Mouse (Mus musculus) fibroblast of lung, adult 2 months (primary cell): ENCODE results near the gene Dpm1.

Experiments used
- DNase-seq: peaks from one replicate; pipeline ENCODE4 v3.0.0-alpha.2; 2011; ENCODE audit warnings: low read depth

Gene Dpm1

DNA sequence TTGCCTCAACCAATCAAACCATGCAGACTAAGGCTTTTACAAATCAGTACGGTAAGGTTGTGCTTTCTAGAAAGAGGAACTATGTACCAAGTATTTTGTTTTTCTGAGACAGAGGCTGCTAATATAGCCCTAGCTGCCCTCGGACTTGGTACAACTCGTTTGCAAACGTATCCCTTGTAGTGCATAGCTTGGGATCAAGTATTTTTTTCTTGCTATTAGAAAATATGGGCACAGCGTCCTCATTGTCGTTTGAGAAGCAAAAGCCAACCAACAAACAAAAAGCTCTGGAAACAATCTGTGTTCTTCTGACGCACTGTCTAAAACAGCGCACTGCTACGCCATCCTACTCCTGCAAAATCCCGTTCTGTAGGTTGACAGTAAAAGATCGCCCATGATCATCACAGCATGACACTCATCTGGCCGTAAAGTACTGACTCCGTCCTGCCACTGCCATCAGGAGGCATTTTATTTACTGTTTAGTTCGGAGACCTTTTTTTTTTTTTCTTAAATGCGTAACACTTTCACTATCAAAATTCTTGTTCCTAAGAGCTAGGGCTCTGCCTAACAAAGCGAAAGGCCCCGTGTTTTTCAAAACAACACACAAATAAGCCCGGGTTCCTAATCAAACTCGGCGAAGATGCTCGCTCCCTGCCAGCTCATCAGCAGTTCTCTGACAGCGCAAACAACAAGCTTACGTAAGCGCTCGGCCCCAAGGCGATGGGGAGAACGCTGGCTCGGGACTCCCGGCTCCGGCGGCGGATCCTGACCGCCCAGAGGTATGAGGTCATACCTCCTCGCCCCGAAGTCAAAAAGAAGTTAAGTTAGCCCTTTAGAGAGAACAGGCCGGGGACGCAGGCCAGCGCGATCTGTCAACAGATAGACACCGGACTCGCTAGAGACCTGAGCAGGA is 1.0 kb downstream of the Dpm1 start:
- DNase-seq, result no peak

DNA sequence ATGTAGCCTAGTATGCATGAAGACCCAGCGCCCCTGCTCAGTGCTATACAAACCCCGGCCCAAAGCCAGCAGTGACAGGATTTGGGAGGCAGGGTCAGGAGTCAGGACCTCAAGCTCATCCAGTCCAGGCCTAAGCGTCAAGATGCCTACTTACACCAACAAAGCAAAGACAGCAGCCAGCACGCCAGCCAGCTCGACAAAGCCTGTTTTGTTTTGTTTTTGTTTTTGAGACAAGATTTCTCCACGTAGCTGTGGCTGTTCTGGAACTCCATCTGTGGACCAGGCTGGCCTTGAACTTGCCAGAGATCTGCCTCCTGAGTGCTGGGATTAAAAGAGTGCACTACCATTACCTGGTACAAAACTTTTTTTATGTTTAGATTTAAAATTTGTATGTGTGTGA is 7.1 kb downstream of the Dpm1 start:
- DNase-seq, result no peak

DNA sequence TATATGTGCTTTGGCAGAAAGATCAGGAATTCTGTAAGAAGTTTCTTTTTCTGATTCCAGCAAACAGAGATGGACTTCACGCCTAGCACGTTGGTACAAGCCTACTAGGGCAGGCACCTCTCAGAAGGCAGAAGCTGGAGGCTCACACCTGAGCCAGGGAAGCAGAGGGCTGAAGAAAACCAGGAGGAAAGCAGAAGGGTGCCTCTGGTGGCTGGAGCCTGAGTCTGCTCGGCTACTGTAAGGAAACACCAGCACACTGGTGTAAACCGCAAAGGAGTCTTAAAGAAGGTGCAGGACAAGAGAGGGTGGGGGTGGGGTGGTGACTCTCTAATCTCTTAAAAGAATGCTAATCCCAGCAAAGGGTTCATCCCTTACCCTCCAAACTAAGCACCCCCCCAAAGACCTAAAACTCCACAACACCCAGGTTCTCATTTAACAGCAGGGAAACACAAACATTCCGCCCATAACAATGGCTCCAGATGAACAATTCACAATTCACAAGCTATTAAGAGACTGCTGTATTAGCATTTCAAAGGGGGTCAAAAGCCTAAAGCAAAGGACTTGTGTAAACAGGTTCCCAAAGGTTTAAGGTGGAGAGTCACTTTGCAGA is 16.5 kb downstream of the Dpm1 start:
- DNase-seq, result no peak

DNA sequence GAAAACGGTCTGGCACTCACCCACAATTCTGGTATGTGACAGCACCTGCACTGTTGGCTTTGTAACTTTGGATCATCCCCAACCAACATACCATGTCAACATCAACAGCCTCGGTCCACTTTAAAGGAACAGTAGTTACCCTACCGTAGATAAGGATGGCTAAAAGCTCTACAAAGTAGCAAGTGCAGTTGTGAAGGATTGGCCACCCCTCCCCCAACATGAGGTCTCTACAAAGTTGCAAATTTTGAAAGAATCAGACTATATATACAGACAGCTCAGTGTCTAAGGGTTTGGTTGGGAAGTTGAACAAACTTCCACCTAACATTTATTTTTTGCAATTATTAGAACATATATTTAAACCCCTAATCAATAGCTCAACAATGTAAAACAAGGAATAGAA is 22.5 kb downstream of the Dpm1 start:
- DNase-seq, result no peak

DNA sequence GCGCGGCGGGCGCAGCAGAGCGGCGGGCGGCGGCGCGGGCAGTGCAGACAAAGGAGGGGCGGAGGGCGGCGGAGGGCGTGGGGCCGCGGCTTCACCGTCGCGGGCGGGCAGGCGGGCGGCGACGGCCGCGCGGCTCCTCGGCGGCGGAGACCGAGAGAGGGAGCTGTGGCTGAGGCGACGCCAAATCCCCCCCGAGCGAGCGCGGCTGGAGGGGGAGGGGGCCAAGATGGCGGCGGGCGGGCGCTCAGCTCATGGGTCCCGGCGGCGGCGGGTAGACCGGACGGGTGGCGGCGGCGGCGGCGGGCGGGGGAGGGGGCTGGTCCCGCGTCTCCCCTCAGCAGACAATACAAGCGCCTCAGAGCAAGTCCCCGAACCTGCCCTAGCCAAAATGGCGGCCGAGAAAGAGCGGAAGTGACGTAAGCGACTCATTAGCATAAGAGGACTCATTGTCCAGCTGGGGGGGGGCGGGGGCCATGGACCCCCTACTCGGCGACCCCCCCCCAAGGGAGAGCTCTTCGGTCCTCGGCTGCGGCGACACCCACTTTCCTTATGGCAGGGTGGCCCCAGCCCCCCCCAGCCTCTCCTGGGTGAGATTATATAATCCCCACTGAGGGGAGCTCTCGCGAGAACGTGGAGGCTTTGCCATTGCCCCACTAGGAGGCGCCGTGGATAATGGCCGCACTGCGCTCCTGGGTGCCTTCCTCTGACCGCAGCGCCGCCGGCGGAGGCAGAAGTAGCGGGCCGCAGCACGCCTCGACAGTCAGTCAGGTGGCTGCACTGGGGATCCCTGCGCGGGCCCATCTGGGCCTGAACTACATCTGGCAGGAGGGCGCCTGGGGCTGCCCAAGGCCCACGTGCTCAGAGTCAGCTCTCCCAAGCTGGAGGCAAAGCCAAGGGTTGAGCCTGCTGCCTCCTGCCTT is 23.4 kb downstream of the Dpm1 start, which contains the start of gene Adnp:
Adnp (minus strand) TSS at position 388 of the 920 bp plus-strand sequence.
- DNase-seq, result peak; percentile 90

DNA sequence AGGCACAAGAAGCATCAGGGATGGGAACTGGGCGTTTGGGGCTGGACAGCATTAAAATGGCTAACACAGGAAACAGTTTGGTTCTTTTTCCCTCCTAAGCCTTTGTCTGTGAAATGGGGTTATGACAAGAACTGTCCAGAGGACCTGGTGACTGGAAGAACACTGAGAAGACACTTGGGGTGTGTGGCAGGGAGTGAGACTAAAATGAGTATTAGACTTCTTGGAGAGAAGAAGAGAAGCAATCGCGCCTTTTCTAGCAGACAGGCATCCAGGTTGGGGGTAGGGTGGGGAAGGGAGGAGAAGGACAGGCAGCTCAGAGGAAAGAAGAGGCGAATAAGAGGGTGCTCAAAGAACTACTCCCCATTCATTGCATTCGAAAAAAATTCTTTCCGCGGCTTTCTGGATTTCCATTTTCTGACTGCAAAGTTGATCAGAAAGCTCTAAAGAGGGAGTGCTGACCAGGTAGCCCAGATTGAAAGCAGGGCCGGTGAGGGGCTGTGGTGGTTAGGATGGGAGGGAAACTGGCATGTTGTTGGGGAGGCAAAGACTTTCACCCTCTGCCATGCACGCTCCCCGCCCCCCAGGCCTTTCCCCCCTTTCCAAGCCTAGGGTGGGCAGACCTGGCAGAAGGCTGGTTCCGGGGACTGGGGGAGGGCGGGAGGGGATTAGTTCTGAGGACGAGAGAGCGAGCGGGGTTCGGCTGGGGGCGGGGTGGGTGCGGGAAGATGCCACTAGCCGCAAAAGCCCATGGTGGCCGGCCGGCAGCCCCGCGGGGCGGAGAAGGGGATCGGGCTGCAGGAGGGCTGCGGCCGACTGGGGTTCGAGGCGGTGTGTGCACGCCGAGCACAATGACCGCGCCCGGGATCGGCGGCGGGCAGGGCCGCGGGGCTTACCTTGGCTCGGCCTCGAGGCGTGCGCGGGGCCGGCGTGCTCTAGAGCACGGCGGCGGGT is 24.4 kb downstream of the Dpm1 start:
- DNase-seq, result no peak

DNA sequence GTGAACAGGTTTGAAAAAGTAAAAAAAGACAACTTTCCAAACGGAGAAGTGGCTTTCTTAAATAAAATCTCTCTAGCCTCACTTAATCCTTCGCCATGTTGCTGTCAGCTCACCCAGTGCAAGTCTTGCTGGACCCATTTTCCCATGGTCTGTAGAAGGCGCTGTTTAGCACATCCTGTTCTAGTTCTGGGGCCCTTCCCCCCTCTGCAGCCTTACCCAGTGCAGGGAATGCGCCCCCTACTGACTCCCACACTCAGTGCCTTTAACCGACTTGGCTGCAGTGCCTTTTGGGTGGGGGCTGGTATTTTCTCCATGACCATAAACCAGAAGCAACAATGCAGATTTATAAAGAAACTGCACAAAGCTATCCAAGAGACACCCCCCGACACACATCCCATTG is 25.1 kb downstream of the Dpm1 start:
- DNase-seq, result peak; percentile 86

DNA sequence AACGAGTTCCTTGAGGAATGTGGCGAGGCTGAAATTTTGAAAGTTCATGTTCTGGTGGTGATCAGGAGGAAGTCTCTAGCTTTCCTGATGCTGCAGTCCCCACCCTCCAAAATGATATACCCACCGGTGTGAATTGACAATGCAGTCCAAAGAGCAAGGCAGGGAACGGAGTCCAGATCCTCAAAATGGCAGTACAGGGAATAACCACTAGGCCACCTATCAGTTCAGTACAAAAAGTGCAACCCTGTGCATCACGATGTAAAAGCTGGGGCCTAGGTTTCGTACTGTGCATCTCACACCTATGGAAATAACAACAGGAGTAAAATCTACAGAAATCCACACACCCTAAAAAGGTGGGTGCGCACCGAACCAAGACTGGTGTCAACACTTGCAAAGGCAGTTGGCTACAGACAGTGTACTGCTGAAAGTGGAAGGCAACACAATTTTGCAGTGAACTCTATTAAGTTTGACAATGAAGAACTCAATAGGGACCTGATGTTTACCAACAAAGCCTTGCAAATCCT is 25.9 kb downstream of the Dpm1 start:
- no peak for DNase-seq

DNA sequence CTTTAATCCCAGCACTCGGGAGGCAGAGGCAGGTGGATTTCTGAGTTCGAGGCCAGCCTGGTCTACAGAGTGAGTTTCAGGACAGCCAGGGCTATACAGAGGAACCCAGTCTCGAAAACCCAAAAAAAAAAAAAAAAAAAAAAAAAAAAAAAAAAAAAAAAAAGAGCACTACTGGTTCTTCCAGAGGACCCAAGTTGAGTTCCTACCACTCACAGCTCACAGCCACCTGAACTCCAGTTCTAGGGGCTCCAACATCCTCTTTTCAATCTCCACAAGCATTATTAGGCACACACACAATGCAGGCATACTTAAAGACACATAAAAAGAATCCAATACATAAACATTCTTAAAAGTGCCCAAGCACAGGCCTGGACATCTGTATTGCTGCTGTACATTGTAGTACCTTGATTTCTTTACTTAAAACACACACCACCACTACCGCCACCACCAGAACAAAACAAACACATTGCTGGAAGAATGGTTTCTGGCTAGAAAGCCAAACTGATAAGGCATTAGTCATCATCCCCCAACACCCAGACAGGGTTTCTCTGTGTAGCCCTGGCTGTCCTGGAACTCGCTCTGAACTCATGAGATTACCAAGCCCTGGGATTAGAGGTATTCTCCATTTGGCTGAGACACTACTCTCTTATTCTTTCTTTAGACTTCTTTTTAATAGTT is 30.2 kb downstream of the Dpm1 start:
- no peak for DNase-seq

DNA sequence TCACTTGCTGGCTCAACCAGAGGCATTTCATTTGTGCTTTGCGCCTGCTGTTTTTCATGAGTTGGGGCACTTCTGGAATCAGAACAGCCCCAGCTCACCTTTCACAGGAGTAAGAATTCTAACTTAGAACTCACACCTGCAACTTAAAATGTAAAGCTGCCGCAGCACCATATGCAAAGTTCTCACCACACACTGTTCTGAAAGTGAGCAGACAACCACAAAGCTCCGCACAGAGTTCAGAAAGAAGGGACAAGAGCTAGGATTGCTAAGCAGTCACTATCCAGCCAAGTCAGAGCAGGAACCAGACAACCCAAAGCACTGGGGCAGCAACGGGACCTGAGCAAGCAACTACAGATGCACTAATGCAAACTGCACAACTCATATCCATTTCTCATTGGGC is 30.9 kb downstream of the Dpm1 start:
- DNase-seq, result no peak

DNA sequence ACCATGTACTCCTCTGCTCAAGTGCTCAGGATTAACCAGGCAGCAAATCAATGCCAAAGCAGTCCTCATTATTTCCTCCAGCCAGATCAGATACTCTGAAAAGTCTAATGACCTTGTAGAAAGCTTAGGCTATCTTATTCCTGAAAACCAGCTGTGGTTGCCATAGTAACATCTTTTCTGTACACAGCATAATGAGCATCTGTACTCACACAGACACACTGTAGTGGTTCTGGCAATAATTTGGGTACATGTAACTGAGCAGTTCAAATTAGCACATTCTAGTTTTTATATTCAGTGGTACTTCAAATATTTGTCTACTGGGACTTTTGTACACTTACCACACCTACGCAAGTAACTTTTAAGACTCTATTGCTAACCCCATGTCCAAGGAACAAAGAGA is 32.0 kb downstream of the Dpm1 start:
- no peak for DNase-seq

DNA sequence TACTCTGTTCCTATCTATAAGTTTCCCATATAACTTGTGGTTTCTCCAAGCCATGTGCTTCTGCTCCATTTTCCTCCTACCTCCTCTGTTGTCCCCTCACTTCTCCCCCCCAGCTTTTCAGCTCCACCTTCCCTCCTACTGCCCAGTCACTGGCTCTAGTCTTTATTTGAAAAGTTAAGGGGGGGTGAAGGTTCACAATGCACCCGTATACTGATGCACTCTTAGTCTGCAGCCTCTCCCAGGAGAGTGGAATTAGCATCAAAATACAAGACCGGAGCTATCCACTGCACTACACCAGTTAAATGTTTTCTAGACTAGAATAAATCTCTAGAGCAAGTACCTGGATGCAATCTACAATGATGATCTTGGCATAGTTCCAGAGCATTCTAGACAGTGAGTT is 34.7 kb downstream of the Dpm1 start:
- DNase-seq, result no peak

DNA sequence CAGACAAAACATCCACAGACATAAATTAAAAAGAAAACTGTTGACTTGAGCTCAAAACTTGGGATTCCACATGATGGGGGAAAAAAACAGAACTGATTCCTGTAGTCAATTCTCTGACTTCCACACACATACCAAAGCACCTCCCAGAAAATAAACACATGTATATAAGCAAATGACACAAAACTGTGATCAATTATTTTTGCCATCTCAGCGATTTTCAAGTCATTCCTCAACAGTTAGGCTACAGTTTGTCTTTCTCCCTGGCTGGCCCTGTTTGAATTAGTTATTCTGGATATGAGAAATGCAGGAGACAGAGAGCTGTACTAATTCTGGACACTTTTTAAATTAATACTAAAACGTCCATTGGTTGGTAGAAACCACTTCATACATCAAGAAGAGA is 36.7 kb downstream of the Dpm1 start:
- no peak for DNase-seq

DNA sequence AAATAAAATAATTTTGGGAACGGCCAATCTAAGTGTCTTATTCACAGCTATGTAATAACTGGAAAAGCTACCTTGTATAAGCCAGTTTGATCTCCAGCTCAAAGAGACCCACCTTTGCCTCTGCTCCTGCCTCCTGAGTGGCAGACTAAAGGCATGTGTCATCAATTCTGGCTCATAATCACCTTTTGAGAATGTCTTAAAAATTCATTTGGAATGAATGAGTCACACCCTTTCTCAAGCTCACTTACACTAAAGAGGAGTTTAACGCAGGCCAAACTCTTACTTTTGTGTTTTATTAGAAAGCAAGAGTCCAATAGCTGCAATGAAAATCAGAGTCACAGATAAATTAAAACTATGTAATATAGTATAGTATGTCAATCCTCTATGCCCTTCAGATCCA is 38.5 kb downstream of the Dpm1 start:
- no peak for DNase-seq

DNA sequence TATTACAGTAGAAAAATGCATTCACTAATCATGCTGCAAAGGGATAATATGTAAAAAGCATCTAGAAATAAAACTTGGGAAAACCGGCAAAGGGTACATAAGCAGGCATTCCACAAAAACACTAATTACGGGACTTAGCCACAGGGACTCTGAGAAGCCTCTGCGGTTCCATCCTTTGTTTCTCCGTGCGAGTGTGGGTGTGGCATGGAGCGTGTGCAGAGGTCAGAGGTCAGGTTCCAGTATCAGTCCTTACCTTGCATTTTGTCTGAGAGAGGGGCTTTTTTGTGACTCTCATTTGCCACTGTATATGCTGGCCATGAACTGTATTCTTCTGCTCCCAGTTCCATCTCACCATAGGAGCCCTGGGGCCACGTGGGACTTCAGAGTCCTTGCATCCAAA is 54.4 kb downstream of the Dpm1 start:
- DNase-seq, result no peak

DNA sequence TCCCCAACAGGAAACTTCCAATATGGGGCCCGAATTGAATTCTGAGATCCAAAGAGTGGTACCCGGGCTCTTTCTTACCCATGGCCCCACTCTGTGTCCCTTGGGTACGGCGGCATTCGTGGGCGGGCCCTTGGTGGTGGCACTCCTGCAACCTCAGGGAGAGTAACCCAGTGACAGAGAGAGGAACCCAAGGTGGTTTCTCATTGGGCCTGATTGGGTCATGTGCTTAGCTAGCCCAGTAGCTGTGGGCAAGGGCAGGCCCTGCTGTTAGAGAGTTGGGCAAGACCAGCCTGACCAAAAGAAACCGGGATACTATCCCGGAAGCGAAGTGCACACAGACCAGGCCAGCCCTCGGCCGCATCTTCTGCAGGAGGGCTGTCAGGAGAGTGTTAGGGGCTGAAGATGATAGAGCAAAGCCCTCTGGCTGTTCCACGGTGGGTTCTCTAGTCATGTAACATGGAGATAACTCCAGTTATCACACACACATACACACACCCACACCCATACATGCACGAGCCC is 60.2 kb downstream of the Dpm1 start:
- DNase-seq, result no peak

DNA sequence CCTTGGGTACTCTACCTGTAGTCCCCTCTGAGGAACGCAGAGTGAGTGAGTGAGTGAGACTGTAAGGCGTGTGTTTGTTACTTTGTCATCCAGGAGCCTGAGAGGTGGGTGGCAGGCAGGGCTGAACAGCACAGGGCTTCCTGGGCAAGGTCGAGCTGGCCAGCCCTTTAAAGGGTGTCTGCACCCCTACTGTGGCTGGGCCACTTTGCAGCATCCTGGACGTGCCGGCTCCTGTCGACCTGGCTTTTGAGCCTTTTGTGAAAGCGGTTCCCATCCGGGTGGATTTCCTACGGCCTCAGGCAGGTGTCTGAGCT is 60.6 kb downstream of the Dpm1 start:
- DNase-seq, result no peak

DNA sequence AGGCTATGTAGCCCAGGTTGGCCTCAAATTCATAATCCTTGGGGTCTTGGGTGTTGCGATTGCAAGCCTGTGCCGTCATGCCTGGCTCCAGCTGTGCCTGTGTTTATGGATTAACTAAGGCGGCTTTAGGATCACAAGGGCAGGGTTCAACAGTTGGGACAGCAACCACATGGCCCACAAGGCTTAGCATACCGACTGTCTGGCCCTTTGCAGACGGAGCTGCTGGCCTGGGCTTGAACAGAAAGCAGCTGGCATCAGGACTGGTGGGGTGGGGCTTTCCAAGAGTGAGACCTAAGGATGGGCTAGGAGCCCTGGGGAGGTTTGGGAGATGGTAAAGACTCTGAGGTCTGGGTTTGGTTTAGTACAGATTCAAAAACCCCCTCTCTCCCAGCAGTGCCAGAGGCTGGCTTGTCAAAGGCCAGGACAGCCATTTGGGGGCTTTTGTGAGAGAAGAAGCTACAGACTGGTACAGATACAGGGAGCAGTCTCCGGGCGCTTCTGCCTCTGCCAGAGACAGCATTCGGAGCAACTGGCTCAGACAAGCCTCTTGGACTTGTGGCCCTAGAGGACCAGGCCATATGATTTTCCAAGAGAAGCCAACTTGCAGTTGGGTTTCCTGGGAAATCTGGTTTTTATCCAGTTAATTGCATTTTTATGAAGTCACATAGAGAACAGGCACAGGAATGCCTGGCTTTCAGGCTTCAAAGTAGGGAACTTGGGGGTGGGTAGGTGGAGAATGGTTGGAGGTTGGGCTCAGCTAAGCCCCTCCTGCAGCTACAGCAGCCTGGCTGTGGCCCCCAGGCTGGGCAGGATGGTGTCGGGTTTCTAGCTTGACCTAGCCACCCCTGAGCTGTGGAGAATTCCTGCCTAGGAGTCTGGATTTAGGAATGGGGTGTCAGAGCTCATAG is 61.2 kb downstream of the Dpm1 start:
- no peak for DNase-seq

DNA sequence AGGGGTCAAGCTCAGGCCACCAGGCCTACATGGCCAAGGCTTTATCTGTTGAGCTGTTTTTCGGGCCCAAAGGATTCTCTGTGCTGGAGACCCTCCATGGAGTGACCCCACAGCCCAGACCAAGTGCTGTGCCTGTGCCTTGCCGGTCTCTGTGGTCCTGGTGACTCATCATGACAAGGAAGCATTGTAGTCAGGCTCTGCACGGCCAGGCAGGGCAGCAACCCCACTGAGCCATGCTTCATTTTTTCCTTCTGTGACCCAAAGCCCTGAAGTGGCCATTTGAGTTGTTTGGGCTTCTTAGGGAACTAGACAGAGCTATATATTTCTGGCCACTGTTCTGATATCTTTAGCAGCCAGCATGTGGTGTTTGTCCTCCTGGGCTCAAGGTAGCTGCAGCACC is 62.6 kb downstream of the Dpm1 start:
- no peak for DNase-seq
